Mouse (Mus musculus): ENCODE measurements around the gene Hmgcr. TPM values are rescaled to one million over a fixed set of nuclear protein-coding genes. Genes with fewer than 3 reads are reported as not detected.
A peak's percentile ranks its signal among the peaks of the same experiment; 100 is the strongest.

Gene Hmgcr
- 229 TPM in 2 replicates for polyA plus RNA-seq (2016; fragmentation: Nextera tagmentation; extraction: Ambion mirVana)

DNA sequence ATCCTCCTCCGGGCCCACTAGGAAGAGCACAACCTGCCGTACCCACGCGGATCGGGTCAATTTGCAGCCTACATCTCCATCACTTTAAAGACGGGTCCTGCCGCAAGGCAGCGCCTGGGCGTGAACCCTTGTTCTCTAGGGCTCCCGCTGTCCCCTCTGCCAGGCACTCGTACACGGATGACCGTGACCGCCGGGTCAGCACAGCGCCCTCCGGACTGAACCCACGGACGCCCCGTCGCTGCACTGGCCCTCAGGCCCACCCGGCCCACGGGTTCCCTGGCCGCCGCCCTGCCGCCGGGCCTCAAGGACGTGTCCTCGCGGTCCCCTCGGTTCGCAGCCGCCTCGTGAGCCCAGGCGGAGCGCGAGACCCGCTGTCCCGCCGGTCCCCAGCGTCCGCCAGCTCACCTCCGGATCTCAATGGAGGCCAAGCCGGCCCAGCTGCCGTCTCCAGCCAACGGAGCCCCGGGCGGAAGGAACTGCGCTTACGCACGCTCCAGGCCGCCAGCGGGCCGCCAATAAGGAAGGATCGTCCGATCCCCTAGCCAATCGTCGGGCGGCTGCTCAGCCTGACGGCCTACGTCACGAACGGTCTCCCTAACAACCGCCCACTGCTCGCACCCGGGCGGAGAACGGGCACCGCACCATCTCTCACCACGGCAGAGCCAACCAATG lies at the start of gene Hmgcr:
Gene Hmgcr (minus strand): TSS at position 531 of the 672 bp plus-strand sequence.
- Histone ChIP-seq H3K27me3 (no peaks in the 10 kb centered on the region), H3K4me3 (peak within 1 kb of the TSS; percentile 74), H3K9me3 (no peaks in the 10 kb centered on the region), H3K9ac (replicated peaks) (peak within 1 kb of the TSS; percentile 90), H3K4me2 (replicated peaks) (peak within 1 kb of the TSS; percentile 82), H3K36me3 (peaks cover 5% of the 10 kb centered on the region), H3K4me1 (peaks cover 38% of the 10 kb centered on the region), H3K27ac (replicated peaks) (peak within 1 kb of the TSS; percentile 98)
- WGBS: under 1% methylated on average over 70 of the region's 70 CpGs
- ATAC-seq (ENCODE audit: low FRiP score, low read depth): peak; percentile 100

DNA sequence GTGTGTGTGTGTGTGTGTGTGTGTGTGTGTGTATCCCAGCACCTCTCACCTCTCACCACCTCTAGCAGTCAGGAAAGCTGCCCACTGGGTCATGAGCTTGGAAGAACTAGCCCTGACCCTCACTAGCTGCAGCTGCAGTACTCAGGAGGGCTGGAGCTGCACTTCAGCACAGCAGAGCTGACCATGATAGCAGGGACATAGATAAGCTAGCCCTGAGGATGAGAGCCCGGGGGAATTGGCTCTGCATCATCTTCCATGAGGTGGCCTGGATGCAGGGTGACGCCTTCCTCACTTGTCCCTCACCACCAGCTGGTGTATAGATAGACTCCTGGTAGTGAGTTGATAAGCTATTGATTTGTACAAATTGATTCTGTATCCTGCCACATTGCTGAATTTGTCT lies 49.3 kb upstream of the Hmgcr start:
- H3K9ac ChIP-seq (replicated peaks): no peak overlapping the region
- H3K4me1 ChIP-seq: no peaks in the 10 kb centered on the region
- no peak overlapping the region for H3K4me3 ChIP-seq
- no peaks in the 10 kb centered on the region for H3K27me3 ChIP-seq
- H3K27ac ChIP-seq (replicated peaks): no peak overlapping the region
- H3K9me3 ChIP-seq: no peaks in the 10 kb centered on the region
- no peaks in the 10 kb centered on the region for H3K36me3 ChIP-seq
- 84% methylated on average over 2 of the region's 2 CpGs for WGBS
- ATAC-seq (ENCODE audit: low FRiP score, low read depth): no peak
- no peak overlapping the region for H3K4me2 ChIP-seq (replicated peaks)

DNA sequence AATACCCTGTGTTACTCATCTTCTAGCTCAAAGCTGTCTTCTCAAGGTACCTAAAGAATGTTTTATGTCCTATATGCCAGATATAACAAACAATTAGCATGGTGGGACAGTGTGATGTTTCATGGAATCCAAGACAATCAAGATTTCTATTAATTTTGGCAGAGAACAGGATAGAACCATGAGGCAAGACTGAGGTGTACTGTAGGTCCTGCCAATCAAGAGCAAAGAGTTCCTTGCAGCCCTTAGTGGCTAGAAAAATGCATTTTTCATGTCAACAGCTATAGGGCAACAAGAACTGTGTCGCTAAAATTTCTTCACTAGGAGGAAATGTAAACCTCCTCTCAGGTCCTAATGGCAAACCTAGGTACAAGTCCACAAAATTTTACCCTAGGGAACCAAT lies 47.1 kb upstream of the Hmgcr start:
- no peak overlapping the region for H3K27ac ChIP-seq (replicated peaks)
- H3K9me3 ChIP-seq: no peaks in the 10 kb centered on the region
- no peak overlapping the region for H3K9ac ChIP-seq (replicated peaks)
- H3K4me1 ChIP-seq: no peaks in the 10 kb centered on the region
- ATAC-seq (ENCODE audit: low FRiP score, low read depth): no peak
- H3K4me3 ChIP-seq: no peak overlapping the region
- H3K27me3 ChIP-seq: no peaks in the 10 kb centered on the region
- no peaks in the 10 kb centered on the region for H3K36me3 ChIP-seq
- WGBS: 76% methylated on average over 1 of the region's 1 CpGs
- H3K4me2 ChIP-seq (replicated peaks): no peak overlapping the region

DNA sequence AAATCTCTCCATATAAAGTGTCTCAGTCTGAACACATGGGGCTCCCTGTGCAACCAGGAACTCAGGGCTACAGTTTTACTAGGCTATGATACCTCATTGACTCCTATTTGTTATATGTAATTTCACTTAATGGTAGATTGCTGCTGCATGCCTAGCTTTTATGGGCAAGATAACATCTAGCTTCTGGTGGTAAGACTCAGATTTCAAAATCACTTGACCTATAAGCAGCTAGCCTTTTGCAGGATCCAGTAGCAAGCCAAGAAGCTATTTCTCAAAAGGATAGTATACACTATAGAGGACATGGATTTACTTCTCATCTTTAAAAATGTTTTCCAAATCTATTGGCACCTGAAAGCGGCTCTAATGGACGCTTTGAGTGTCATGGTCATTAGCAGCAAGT lies 45.6 kb upstream of the Hmgcr start:
- 90% methylated on average over 2 of the region's 2 CpGs for WGBS
- no peak overlapping the region for H3K4me3 ChIP-seq
- H3K27me3 ChIP-seq: no peaks in the 10 kb centered on the region
- no peak for ATAC-seq (ENCODE audit: low FRiP score, low read depth)
- H3K4me2 ChIP-seq (replicated peaks): no peak overlapping the region
- no peak overlapping the region for H3K9ac ChIP-seq (replicated peaks)
- H3K4me1 ChIP-seq: no peaks in the 10 kb centered on the region
- H3K27ac ChIP-seq (replicated peaks): no peak overlapping the region
- H3K36me3 ChIP-seq: no peaks in the 10 kb centered on the region
- H3K9me3 ChIP-seq: no peaks in the 10 kb centered on the region

DNA sequence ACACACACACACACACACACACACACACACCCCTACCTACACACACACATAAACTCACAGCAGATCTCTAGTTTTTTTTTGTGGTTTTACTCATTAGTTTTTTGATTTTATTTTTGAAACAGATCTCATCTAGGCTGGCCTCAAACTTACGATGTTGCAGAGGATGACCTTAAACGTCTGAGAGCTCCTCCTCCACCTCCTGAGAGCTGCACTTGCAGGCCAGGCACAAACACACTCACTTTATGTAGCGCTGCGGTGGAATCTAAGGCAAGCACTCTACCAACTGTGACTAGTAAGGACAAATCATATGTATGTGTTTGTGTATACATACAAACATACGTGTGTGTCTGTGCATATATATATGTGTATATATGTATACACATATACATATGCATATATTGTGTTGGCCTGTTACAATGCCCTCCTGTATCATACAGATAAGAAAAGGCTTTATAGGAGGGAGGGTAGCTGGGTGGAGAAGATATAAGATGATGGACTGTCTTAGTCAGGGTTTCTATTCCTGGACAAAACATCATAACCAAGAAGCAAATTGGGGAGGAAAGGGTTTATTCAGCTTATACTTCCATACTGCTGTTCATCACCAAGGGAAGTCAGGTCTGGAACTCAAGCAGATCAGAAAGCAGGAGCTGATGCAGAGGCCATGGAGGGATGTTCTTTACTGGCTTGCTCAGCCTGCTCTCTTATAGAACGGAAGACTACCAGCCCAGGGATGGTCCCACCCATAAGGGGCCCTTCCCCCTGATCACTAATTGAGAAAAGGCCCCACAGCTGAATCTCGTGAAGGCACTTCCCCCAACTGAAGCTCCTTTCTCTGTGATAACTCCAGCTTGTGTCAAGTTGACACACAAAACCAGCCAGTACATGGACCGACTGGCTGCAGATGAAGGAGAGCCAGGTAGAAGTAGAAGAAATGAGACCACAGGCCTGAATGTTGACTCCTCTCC lies 38.8 kb upstream of the Hmgcr start:
- Histone ChIP-seq H3K36me3 (no peaks in the 10 kb centered on the region), H3K4me2 (replicated peaks) (no peak overlapping the region), H3K4me3 (no peak overlapping the region), H3K9me3 (no peaks in the 10 kb centered on the region), H3K27ac (replicated peaks) (no peak overlapping the region), H3K4me1 (no peaks in the 10 kb centered on the region), H3K9ac (replicated peaks) (no peak overlapping the region), H3K27me3 (no peaks in the 10 kb centered on the region)
- 85% methylated on average over 8 of the region's 8 CpGs for WGBS
- ATAC-seq (ENCODE audit: low FRiP score, low read depth): no peak

DNA sequence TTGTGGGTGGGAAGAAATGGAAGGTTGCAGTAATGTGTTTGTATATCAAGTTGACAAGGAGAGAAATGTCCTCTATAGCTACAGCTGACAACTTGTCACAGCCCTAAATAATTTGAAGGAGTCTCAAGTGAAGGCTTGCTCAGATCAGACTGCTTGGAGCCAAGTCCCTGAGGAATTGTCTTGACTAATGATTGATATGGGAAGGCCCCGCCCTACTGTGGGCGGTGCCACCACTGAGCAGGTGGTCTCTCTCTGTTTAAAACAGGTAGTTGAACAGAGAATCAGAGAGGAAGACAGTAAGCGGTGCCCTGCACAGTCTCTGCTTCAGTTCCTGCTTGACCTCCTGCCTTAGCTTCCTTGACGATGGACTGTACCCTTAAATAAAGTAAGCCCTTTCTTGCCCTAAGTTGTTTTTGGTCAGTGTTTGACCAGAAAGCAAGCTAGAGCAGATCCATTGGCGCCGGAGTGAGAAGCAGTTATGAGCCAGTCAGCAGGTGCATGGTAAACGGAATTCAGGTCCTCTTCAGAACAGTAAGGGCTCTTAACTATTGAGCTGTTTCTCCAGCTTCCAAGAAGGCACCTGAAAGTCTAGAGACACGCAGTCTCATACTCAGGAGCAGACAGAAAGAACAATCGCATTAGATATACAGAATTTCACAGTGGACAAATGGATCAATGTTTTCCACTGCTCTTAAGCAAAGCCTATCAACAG lies 32.0 kb upstream of the Hmgcr start:
- H3K4me1 ChIP-seq: no peaks in the 10 kb centered on the region
- no peaks in the 10 kb centered on the region for H3K36me3 ChIP-seq
- H3K4me3 ChIP-seq: no peak overlapping the region
- H3K9me3 ChIP-seq: no peaks in the 10 kb centered on the region
- H3K9ac ChIP-seq (replicated peaks): no peak overlapping the region
- H3K27me3 ChIP-seq: no peaks in the 10 kb centered on the region
- no peak for ATAC-seq (ENCODE audit: low FRiP score, low read depth)
- no peak overlapping the region for H3K27ac ChIP-seq (replicated peaks)
- no peak overlapping the region for H3K4me2 ChIP-seq (replicated peaks)
- 74% methylated on average over 9 of the region's 9 CpGs for WGBS

DNA sequence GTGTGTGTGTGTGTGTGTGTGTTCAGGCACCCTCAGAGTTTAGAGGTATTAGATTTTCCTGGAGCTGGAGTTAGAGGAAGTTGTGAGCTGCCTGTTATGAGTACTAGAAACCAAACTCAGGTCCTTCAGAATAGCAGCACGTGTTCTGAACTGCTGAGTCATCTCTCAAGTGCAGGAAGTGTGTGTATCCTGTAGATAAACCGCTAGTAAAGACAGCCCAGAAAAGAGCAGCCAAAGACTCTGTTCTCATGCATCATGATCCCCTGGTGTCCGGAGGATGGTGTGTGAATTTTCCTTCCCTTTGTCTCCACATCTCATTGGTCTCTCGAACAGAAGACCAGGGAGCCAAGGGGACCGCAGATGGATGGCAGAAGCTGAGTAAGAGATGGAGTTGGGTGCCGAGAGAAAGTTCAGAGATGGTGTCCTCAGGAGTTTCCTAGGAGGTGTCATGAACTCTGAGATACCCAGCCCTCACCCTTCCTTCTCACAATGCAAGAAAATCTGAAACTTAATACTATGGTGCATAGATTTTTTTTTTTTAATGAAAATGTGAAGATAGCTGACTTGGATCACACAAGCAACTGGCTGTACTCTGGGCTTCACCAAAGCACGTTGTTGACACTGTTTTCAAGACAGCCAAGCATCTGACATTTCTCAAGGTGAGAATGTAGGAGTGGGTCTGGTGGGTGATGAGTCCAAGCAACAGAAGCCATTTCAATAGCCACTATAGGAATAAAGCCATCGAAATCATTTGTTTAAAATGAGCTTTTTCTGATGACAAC lies 27.3 kb upstream of the Hmgcr start:
- Histone ChIP-seq H3K36me3 (no peaks in the 10 kb centered on the region), H3K4me3 (no peak overlapping the region), H3K27me3 (no peaks in the 10 kb centered on the region), H3K9me3 (no peaks in the 10 kb centered on the region), H3K4me1 (no peaks in the 10 kb centered on the region), H3K9ac (replicated peaks) (no peak overlapping the region), H3K27ac (replicated peaks) (no peak overlapping the region), H3K4me2 (replicated peaks) (no peak overlapping the region)
- 73% methylated on average over 8 of the region's 8 CpGs for WGBS
- ATAC-seq (ENCODE audit: low FRiP score, low read depth): no peak

DNA sequence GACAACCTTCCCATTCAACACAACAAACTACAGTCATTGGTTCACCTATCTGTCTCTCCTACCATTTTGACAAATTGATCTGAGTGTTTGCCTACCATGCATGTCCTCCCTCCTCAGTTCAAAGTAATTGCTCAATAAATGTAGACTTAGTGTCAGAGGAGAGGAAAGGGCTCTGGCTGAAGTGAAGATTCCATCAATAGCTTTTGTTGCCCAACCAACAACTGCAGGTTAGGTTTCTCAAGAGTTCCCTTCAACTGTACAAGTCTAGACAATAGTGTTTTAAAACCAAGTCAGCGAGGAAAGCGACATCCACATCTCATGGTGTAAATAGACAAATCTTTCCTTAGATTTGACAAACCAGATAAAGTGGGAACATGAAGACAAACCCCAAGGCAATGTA lies 24.7 kb upstream of the Hmgcr start:
- H3K9me3 ChIP-seq: no peaks in the 10 kb centered on the region
- 95% methylated on average over 2 of the region's 2 CpGs for WGBS
- H3K27ac ChIP-seq (replicated peaks): no peak overlapping the region
- no peak for ATAC-seq (ENCODE audit: low FRiP score, low read depth)
- H3K27me3 ChIP-seq: no peaks in the 10 kb centered on the region
- no peaks in the 10 kb centered on the region for H3K4me1 ChIP-seq
- no peak overlapping the region for H3K4me2 ChIP-seq (replicated peaks)
- no peak overlapping the region for H3K9ac ChIP-seq (replicated peaks)
- H3K4me3 ChIP-seq: no peak overlapping the region
- H3K36me3 ChIP-seq: no peaks in the 10 kb centered on the region

DNA sequence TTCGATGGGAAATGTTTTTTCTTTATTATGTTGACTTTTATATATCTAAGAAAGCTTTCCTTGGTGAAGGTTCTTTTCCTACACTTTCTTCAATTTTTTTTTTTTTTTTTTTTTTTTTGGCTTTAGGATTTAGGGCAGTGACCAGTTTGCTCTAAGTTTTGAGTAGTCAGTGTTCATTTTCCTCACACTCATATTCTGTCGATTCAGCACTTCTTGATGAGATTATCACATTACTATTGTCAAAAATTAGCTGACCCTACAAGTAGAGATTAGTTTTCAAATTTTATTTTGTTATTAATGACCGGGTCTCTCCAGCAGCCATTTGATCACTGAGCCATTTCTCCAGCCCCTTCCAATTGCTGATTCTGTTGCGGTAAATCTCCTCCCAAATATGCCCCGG lies 19.2 kb upstream of the Hmgcr start:
- 93% methylated on average over 5 of the region's 5 CpGs for WGBS
- Histone ChIP-seq H3K36me3 (no peaks in the 10 kb centered on the region), H3K9ac (replicated peaks) (no peak overlapping the region), H3K27ac (replicated peaks) (no peak overlapping the region), H3K9me3 (no peaks in the 10 kb centered on the region), H3K4me2 (replicated peaks) (no peak overlapping the region), H3K4me1 (no peaks in the 10 kb centered on the region), H3K4me3 (no peak overlapping the region), H3K27me3 (no peaks in the 10 kb centered on the region)
- no peak for ATAC-seq (ENCODE audit: low FRiP score, low read depth)

DNA sequence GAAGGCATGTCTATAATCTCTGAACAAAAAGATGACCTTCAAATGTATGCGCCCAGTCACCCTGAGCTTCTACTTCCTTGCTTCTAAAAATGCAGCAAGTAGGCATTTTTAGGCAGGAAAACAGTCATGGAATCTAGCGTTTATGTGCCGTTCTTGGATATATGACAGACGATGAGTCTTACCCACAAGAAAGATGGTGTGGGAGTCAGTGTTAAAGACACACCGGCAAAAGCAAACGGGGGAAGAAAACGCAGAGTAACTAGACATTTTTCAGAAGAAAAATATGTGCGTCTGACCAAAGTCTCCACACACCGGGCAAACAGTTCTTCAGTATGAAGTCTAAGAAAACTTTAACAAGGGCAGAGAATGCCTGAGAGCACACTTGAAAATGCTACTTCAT lies 16.5 kb upstream of the Hmgcr start:
- WGBS: 90% methylated on average over 9 of the region's 9 CpGs
- no peak overlapping the region for H3K4me2 ChIP-seq (replicated peaks)
- no peak overlapping the region for H3K4me3 ChIP-seq
- H3K27ac ChIP-seq (replicated peaks): no peak overlapping the region
- no peaks in the 10 kb centered on the region for H3K36me3 ChIP-seq
- H3K9ac ChIP-seq (replicated peaks): no peak overlapping the region
- ATAC-seq (ENCODE audit: low FRiP score, low read depth): no peak
- H3K4me1 ChIP-seq: no peaks in the 10 kb centered on the region
- H3K9me3 ChIP-seq: no peaks in the 10 kb centered on the region
- H3K27me3 ChIP-seq: no peaks in the 10 kb centered on the region

DNA sequence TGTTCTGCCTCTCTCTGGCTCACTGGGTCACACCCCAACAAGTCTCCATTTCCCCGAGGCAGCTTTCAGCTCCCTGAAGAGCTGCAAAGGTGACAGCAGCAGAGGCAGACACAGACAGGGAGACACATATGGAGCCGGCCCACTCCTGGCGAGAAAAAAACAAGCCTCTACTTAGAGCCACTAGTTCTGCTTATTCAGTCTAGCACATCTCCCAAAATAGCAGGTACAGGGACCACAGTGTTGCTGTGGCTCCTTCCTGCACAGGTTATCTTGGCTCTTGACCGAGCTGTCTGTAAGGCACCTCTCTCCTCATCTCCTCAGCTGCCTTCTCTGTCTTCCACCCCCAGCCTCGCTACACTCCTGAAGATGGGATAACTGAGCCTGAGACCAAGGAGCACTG lies 14.0 kb upstream of the Hmgcr start:
- no peak overlapping the region for H3K4me3 ChIP-seq
- 83% methylated on average over 5 of the region's 5 CpGs for WGBS
- H3K4me2 ChIP-seq (replicated peaks): no peak overlapping the region
- no peaks in the 10 kb centered on the region for H3K36me3 ChIP-seq
- no peaks in the 10 kb centered on the region for H3K27me3 ChIP-seq
- H3K27ac ChIP-seq (replicated peaks): no peak overlapping the region
- H3K9ac ChIP-seq (replicated peaks): no peak overlapping the region
- H3K9me3 ChIP-seq: no peaks in the 10 kb centered on the region
- no peak for ATAC-seq (ENCODE audit: low FRiP score, low read depth)
- no peaks in the 10 kb centered on the region for H3K4me1 ChIP-seq

All from midbrain, embryonic 12.5 days (tissue).